Mouse (Mus musculus): ENCODE measurements around the gene Ubqln4.

Ubqln4 gene

DNA sequence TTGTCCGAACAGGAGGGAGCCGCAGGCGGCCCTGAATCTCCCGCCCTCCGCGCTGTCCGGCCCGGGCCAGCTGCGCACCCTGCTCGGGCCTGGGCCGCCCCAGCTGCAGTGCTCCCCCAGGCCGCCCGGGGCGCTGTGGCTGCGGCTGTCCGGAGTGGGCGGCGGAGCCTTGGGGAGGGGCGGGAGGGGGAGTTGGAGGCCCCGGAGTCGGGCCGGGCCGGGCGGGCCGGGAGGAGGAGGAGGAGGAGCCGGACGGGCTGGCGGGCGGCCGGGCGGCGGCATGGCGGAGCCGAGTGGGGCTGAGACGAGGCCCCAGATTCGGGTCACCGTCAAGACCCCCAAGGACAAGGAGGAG is at the start of gene Ubqln4:
Gene Ubqln4 (plus strand): TSS at position 234 of the 355 bp plus-strand sequence.
- DNase-seq (ENCODE audit: low read depth, low spot score): peak; percentile 91

DNA sequence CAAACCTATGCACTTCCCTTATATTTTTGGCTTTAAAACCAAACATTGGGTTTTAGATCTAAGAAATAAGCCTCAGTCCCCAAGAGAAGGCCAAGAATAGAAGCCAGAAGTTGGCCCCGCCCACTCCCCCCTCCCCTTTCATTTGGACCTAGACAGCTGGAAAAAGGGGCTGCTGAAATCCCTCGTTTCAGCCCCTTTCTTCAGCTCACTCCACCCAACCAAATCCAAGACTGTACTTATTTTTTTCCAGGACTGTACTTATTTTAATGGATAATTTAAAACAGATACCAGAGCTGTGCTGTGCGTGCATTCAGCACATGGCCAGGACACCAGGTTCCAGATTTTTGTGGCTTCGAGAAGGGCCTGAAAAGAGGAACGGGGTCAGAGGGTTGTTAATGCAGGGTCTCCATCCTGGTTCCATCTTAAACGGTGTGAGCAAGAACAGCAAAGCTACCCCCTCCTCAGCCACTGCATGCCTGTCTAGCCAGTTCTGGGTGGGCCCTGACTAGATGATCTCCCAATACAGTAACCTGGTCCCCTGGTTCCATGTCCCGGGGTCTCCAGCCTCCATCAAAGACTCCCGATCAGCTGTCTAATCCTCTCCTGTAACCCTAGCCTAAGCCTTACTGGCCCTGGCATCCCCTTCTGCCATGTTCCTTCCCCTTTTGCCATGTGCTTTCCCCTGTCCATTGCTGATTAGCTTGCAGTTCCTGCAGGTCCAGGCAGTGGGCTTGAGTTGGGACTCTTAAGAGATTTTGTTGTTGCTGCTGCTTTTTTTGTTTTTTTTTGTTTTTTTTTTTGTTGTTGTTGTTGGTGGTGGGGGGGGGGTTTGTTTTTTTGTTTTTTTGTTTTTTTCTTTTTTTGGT is 49.4 kb upstream of the Ubqln4 start:
- no peak for DNase-seq (ENCODE audit: low read depth, low spot score)

- no peak for DNase-seq (ENCODE audit: low read depth, low spot score)
Observed at GRCm38 (mm10) chr3:88505081-88505480, 48.5 kb upstream of the Ubqln4 start.

GRCm38 (mm10) chr3:88505765-88506164 is 47.8 kb upstream of the Ubqln4 start:
- no peak for DNase-seq (ENCODE audit: low read depth, low spot score)

DNA sequence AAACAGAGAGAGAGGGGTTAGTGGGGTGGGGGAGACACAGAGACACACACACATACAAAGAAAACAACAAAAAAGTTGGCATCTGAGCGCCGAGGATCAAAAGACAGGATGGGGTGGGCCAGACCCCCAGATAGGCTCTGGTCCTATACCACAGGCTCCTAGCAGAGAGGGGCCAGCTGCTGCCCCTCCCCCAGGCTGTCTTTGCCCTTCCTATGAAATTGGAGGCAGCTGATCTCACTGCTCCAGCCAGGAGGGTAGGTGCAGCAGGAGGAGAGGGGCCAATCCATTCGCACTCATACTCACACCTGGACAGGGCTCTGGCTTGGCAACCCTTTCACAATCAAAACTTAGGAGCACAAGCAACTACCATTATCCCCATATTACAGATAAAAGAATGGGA is 44.3 kb upstream of the Ubqln4 start:
- no peak for DNase-seq (ENCODE audit: low read depth, low spot score)

DNA sequence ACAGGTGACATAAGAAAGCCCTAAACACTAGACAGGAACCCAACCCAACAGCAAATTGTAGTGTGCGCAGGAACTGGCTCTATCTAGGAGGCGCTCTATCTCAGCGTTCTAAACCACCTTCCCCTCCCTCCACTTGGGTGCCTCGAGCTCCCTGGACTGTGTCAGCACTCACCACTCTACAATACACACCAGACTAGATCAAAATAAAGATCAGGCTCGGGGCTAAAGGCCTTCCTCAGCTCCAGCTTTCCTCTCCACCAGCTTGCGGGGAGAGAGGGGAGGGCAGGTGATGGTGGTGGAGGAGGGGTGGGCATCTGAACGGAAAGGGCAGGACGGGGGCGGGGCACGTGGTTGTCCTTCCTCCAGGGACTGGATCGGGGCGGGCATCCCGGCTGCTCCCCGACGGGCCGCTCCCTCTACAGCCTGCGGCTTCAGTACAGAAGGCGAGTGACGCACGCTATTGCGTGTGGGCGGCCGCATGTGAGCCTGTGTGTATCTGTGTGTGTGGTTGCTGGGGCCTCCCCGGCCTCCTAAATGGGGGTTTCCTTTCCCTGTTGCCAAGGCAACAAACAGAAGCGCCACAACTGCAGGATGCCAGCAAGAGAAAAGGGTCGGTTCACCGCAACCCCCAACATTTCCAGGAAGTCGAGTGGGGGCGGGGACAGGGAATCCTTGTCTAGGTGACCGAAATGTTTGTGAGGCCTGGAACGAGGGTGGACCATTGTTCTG is 43.7 kb upstream of the Ubqln4 start, which contains the start of gene Lmna:
Gene Lmna (minus strand): TSS at position 265 of the 729 bp plus-strand sequence.
- DNase-seq (ENCODE audit: low read depth, low spot score): peak; percentile 99

DNA sequence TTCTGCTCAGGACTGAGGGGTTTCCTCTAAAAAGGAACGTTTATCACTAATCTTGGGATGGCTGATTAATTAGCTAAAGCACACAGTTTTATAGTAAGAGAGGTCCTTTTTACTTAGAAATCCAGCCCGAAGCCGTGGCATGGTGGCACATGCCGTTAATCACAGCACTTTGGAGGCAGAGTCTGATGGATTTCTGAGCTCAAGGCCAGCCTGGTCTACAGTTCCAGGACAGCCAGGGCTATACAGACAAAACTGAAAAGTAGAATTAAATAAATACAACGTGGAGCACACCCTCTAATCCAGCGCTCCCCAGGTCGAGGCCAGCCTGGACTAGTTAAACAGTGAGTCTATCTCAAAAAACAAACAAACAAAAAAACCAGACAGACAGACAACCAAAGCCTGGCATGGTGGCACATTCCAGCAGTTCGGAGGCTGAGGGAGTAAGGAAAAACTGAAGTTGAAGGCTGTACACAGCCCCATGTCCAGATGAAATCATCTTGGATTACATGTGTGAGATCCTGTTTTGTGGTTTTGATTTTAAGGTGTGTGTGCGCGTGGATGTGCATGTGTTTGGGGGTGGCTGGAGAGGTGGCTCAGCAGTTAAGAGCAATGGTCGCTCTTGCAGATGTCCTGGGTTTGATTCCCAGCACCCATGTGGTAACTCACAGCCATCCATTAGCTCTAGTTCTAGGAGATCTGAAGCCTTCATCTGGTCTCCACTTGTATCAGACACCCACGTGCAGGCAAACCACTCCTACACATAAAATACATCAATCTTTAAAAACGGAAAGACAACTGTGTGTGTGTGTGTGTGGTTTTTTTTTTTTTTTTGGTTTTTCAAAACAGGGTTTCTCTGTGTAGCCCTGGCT is 42.9 kb upstream of the Ubqln4 start:
- peak; percentile 73 for DNase-seq (ENCODE audit: low read depth, low spot score)

- peak; percentile 60 for DNase-seq (ENCODE audit: low read depth, low spot score)
Observed at GRCm38 (mm10) chr3:88511559-88511958, 42.0 kb upstream of the Ubqln4 start.

GRCm38 (mm10) chr3:88512141-88512895 is 41.2 kb upstream of the Ubqln4 start:
- peak; percentile 75 for DNase-seq (ENCODE audit: low read depth, low spot score)

DNA sequence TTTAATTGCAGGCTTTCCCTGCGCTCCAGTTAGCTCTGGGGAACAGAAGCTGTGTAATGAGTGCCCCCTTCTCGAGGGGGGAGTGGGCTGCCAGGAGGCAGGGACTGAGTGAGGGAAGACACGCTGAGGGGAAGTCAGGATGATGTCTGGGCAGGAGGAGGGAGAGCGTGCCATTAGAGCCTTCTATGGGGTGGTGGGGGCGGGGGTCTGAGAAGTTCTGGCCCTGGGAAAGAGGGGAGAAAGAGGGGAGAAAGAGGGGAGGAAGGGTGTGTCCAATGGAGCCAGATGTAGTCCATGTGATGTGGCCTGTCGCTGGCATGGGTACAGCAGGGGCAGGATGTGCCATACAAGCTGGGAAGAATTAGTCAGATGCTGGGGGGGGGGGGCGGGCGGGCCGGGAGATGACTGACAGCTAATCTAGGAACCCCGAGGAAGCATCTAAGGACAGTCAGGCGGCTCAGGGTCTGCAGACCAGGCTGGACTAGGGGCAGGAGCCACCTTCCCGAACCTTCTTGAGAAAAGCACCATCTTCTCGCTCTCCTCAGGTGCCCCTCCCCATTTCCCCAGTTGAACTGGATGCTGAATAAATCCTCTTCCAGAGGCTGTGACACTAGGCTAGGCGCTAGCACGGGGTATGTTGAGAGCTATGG is 40.5 kb upstream of the Ubqln4 start:
- DNase-seq (ENCODE audit: low read depth, low spot score): peak; percentile 65

DNA sequence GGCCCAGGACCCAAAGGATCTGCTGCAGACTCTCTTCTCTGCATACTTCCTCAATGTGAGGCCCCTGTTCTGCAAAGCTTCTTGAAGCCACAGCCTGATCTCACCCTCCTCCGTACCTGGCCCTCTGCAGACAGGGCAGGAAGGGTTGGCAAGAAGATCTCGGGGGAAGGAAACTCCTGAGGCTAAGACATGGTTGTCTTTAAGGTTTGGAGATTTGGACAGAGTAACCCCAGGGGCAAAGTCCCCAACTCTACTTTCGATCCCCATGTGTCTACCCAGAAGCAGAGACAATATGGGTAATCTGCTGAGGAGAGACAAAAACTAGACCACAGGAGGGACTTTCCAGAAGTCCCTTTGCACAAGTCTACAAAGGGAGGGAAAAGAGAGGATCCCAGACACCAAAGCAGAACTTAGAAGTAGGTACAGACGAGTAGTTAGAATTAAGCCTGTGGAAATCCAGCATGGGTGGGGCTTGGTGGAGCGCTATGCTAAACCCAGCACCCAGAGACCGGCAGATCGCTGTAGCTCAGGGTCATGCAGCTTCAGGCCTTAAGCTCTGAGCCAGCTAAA is 39.9 kb upstream of the Ubqln4 start:
- DNase-seq (ENCODE audit: low read depth, low spot score): peak; percentile 74

- peak; percentile 59 for DNase-seq (ENCODE audit: low read depth, low spot score)
Observed at GRCm38 (mm10) chr3:88514231-88515094, 39.1 kb upstream of the Ubqln4 start.

GRCm38 (mm10) chr3:88515095-88515386 is 38.5 kb upstream of the Ubqln4 start:
- DNase-seq (ENCODE audit: low read depth, low spot score): no peak

- no peak for DNase-seq (ENCODE audit: low read depth, low spot score)
Observed at GRCm38 (mm10) chr3:88516407-88516806, 37.2 kb upstream of the Ubqln4 start.

GRCm38 (mm10) chr3:88518411-88518810 is 35.1 kb upstream of the Ubqln4 start:
- DNase-seq (ENCODE audit: low read depth, low spot score): no peak

DNA sequence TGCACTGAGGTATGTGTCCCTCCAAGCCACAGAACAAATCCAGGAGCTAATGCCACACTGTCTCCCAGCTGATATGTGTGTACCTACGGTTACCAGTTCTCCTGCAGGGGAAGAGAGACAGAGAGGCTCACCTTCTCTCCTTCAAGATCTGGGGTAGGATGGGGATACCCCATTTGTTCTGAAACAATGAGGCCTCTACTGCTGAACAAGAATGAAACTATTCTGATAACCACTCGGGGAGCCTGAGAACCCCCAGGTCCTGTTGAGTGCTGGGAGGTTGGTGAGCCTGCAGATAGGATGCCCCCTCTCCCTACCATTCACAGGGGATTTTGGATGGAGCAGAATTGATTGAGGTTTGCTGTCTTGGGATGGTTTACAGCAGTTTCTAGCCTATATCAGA is 33.5 kb upstream of the Ubqln4 start:
- no peak for DNase-seq (ENCODE audit: low read depth, low spot score)

DNA sequence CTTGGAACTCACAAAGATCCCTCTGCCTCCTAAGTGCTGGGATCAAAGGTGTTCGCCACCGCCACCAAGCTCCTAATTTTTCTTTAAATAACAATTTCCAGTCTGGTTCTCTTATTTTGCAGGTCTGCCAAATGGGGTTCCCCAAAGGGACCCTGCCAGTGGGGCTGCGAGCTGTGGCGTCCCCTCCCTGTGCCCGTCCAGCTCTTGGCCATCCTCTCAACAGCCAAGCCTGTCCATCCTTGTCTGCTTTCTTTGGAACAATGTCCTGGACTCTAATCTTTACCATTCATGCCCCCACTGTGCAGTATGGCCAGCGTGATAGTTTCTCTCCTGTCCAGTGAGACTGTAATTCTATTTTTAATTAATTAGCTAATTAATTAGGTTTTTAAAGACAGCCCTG is 32.4 kb upstream of the Ubqln4 start:
- no peak for DNase-seq (ENCODE audit: low read depth, low spot score)

- DNase-seq (ENCODE audit: low read depth, low spot score): peak; percentile 89
Observed at GRCm38 (mm10) chr3:88521803-88522331, 31.7 kb upstream of the Ubqln4 start.

DNA sequence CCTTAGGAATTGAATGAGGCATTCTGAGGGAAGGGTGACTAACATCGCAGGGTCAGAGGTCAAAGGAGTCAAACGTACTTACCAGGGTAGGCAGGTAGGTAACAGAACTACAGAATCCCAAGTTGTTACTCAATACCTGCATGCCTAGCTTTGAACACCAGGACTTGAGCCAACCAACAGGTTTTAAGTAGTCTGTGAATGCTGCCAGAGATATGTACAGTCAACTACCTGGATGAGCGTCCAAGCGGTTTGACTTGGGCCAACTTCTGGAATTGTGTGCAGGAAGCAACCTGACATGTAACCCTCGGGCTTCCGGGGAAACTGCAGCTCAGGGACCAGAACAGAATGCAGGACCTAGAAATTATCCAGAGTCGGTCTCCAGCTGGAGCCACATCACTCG is 30.5 kb upstream of the Ubqln4 start:
- DNase-seq (ENCODE audit: low read depth, low spot score): no peak
